Mouse (Mus musculus) heart, embryonic 16.5 days (tissue): ENCODE results near the gene Lpar2. TPM values are rescaled to one million over a fixed set of nuclear protein-coding genes. Genes with fewer than 3 reads are reported as not detected.

Source experiments
- ATAC-seq: fragments of 200-750 bp; cut with Nextera tagmentation; replicated peaks from 2 replicates; pipeline ENCODE4 v1.8.0; 2017; ENCODE audit warnings: moderate number of reproducible peaks; ENCODE audit not compliant: insufficient read depth, low FRiP score; ENCODE audit errors: extremely low read depth
- H3K27ac ChIP-seq: fragments of 300-500 bp; sonication (generic); 2 replicates; pipeline ENCODE4 v1.5.1; 2014; ENCODE audit warnings: mild to moderate bottlenecking, low read length, control low read depth, moderate library complexity
- H3K27me3 ChIP-seq: fragments of 300-500 bp; sonication (generic); 2 replicates; pipeline ENCODE4 v1.6.1; 2014; ENCODE audit warnings: low read length, mixed read lengths; ENCODE audit not compliant: control insufficient read depth, insufficient read depth
- H3K36me3 ChIP-seq: fragments of 300-500 bp; sonication (generic); 2 replicates; pipeline ENCODE4 v1.6.1; 2014; ENCODE audit not compliant: control insufficient read depth, insufficient read depth
- H3K4me1 ChIP-seq: fragments of 300-500 bp; sonication (generic); 2 replicates; pipeline ENCODE4 v1.6.1; 2014; ENCODE audit warnings: low read length, mixed read lengths; ENCODE audit not compliant: control insufficient read depth, insufficient read depth
- H3K4me2 ChIP-seq: fragments of 300-500 bp; sonication (generic); 2 replicates; pipeline ENCODE4 v1.6.1; 2014; ENCODE audit warnings: low read depth, mild to moderate bottlenecking, control low read depth, low read length
- H3K4me3 ChIP-seq: fragments of 300-500 bp; sonication (generic); 2 replicates; pipeline ENCODE4 v1.5.1; 2014; ENCODE audit warnings: mild to moderate bottlenecking, control low read depth, low read length
- H3K9ac ChIP-seq: fragments of 300-500 bp; sonication (generic); 2 replicates; pipeline ENCODE4 v1.6.1; 2014; ENCODE audit warnings: low read length, control low read depth
- H3K9me3 ChIP-seq: fragments of 300-500 bp; sonication (generic); replicated peaks from 2 replicates; pipeline ENCODE4 v1.6.1; 2016; ENCODE audit warnings: low read length; ENCODE audit not compliant: control insufficient read depth
- WGBS: fragments of 180-500 bp; shearing (Covaris S2); extraction: QIAGEN DNeasy Blood & Tissue Kit; methylation state at CpG from one replicate; pipeline ENCODE4 v1.1.7; 2014; 5-methylcytosine and 5-hydroxymethylcytosine counted together
- polyA plus RNA-seq: library from polyadenylated mRNA; unstranded; fragments of >200 nt; fragmentation: Nextera tagmentation; extraction: Ambion mirVana; gene quantifications from 2 replicates; pipeline ENCODE4 v1.2.1, GENCODE M21; 2015

Lpar2 gene
- polyA plus RNA-seq, 1 experiment from 2014 or later, result 0.21 TPM

DNA sequence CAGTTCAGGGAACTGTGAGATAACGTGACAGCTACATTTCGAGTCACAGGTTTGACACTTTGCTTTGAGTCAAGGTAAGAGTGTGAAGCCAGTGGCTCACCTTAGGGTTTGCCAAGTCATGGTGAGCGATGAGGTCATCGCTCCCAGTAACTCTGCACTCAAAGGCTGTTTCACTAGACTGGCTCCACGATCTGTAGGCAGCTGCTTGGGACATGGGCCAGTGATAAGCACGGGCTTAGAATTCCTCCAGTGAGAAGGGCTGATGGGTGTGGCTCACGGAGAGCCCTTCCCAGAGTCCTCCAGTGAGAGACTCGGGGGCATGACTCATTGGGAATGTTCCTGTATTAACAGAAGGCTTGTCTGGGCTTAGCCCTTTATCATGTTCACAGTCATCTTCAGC is 26.7 kb downstream of the Lpar2 start:
- Histone ChIP-seq H3K4me1 (peaks cover 6% of the 10 kb centered on the region), H3K9me3 (no peaks in the 10 kb centered on the region), H3K36me3 (no peaks in the 10 kb centered on the region), H3K27me3 (no peaks in the 10 kb centered on the region), H3K9ac (no peak overlapping the region), H3K4me2 (no peak overlapping the region), H3K4me3 (no peak overlapping the region), H3K27ac (peak overlapping the region; percentile 51)
- peak; percentile 89 for ATAC-seq
- WGBS, result 29% methylated on average over 8 of the region's 8 CpGs

DNA sequence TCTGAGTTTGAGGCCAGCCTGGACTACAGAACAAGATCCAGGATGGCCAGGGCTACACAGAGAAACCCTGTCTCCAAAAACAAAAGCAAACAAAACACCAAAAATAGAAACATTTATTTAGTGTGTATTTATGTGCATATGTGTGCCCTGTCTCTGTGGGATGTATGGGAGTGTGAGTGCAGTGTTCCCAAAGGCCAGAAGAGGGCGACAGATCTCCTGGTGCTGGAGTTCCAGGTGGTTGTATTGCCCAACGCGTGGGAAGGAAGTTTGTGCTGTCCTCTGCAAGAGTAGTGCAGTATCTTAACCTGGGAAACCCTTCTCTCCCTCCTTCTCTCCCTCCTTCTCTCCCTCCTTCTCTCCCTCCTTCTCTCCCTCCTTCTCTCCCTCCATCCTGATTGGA is 27.7 kb downstream of the Lpar2 start:
- Histone ChIP-seq H3K27ac (no peak overlapping the region), H3K27me3 (no peaks in the 10 kb centered on the region), H3K4me1 (peaks cover 6% of the 10 kb centered on the region), H3K36me3 (no peaks in the 10 kb centered on the region), H3K4me3 (no peak overlapping the region), H3K9ac (no peak overlapping the region), H3K9me3 (no peaks in the 10 kb centered on the region), H3K4me2 (no peak overlapping the region)
- WGBS, result 54% methylated on average over 3 of the region's 3 CpGs
- no peak for ATAC-seq

DNA sequence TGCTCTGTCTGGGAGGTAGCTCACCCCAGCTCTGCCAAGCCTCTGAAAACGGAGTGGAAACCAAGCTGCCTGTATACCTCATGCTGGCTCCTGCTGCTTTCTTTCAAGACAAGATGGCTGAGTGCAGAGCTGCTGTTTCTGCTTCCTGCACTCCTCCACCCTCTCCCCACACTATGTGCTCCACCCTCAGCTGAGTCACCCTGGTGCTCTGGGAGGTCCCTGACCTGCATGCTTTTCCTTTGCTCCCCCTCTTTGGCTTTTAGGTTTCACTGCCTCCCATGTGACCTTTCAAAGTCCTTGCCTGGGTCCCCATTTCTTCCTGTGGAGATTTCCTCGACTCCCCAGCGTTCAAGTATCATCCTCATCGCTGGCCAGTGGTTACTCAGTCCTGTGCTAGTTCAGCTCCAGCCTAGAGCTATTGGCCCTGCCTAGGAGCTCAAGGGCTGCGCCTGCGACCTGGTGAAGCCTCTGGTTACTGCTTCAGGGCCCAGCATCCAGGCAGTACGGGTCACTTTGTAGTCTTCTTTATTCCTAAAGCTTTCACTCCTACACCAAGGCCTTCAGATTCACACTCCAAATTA is 28.8 kb downstream of the Lpar2 start:
- 76% methylated on average over 7 of the region's 7 CpGs for WGBS
- Histone ChIP-seq H3K4me2 (no peak overlapping the region), H3K36me3 (no peaks in the 10 kb centered on the region), H3K4me1 (peaks cover 6% of the 10 kb centered on the region), H3K9ac (no peak overlapping the region), H3K27me3 (no peaks in the 10 kb centered on the region), H3K27ac (no peak overlapping the region), H3K9me3 (no peaks in the 10 kb centered on the region), H3K4me3 (no peak overlapping the region)
- ATAC-seq, result no peak

DNA sequence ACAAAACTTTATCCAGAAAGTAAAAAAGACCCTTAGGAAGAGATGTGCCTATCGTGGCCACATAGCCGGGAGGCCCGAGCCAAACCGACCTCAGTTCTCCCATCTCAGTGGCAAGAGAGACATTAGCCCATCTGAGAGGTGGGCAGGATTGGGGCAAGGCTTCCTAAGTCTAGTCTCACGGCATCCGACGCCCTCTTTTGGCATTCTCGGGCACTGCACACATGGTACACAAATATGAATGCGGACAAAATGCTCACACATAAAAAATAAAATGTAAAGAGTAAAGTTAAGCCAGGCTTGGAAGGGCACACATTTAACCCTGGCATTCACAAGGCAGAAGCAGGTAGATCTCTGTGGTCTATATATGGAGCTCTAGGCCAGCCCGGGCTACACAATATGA is 31.6 kb downstream of the Lpar2 start:
- no peaks in the 10 kb centered on the region for H3K36me3 ChIP-seq
- H3K27me3 ChIP-seq, result no peaks in the 10 kb centered on the region
- no peak overlapping the region for H3K9ac ChIP-seq
- no peak overlapping the region for H3K4me2 ChIP-seq
- H3K9me3 ChIP-seq, result no peaks in the 10 kb centered on the region
- no peak overlapping the region for H3K4me3 ChIP-seq
- H3K27ac ChIP-seq, result no peak overlapping the region
- no peak for ATAC-seq
- WGBS, result 88% methylated on average over 10 of the region's 10 CpGs
- H3K4me1 ChIP-seq, result peaks cover 1% of the 10 kb centered on the region

DNA sequence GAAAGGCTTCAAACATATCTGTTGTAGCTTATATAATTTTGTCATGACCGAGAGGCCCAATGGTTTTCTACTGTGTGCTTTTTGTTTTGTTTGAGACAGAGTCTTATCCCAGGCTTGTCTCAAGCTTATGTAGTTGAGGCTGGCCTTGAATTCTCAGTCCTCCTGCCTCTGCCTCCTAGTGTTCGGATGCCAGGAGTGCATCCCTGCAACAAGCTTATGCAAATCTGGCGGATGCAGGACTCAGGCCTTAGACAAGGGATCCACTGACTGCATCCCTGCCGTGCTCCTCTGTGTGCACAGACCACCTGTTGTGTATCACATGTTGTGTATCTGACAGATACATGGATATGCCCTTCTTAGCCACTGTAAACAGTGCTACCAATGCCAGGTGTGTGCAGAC is 38.6 kb downstream of the Lpar2 start:
- no peak for ATAC-seq

DNA sequence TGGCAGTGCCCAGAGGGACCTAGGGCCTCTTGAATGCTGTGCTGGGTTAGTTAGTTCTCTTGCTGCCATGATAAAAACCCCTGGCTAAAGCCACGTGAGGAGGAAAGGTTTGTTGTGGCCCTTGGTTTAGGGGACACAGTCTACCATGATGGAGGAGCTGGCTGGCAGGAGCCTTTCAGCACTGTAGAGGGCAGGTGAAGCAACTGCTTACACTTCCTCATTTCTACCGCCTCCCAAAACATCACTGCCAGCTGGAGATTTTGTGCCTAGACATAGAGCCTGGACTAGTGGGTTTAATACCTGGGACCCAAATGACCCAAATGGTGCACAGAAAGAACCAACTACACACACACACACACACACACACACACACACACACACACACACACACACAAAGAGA is 39.0 kb downstream of the Lpar2 start:
- no peaks in the 10 kb centered on the region for H3K36me3 ChIP-seq
- no peak overlapping the region for H3K27ac ChIP-seq
- no peaks in the 10 kb centered on the region for H3K9me3 ChIP-seq
- no peaks in the 10 kb centered on the region for H3K27me3 ChIP-seq
- no peak overlapping the region for H3K9ac ChIP-seq
- WGBS, result 72% methylated on average over 2 of the region's 2 CpGs
- no peak overlapping the region for H3K4me3 ChIP-seq
- H3K4me1 ChIP-seq, result no peaks in the 10 kb centered on the region
- no peak overlapping the region for H3K4me2 ChIP-seq
- ATAC-seq, result no peak

More for the DNA sequence above, 38.6 kb downstream of the Lpar2 start:
- Histone ChIP-seq H3K36me3 (no peaks in the 10 kb centered on the region), H3K9ac (no peak overlapping the region), H3K27ac (no peak overlapping the region), H3K27me3 (no peaks in the 10 kb centered on the region), H3K9me3 (no peaks in the 10 kb centered on the region), H3K4me3 (no peak overlapping the region), H3K4me1 (no peaks in the 10 kb centered on the region), H3K4me2 (no peak overlapping the region)
- WGBS, result 68% methylated on average over 4 of the region's 4 CpGs

DNA sequence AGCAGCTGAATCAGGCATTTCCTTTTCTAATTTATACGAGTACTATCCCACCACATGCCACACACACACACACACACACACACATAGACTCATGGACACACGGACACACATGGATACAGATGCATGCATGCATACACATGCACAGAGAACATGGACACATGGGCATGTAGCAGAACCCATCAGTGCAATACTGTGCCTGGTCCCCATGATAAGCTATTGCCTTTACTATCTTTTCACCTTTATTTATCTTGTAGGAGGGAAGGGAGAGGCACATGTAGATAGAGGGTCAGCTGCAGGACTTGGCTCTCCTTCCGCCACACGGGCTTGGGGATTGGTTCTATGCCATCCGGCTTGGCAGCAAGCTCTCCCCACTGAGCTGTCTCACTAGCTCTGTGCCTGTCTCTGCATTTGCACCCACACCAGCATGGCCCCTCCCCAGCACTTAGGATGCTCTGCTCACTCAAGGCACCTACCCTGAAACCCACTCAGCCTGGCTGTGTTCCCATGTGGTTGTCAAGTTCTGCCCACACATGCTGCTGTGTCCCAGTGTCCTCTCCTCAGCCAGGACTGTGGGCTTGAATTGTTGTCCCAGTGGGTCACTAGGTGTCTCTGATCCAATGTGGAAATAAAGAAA is 41.3 kb downstream of the Lpar2 start:
- WGBS, result 76% methylated on average over 5 of the region's 5 CpGs
- H3K9ac ChIP-seq, result no peak overlapping the region
- ATAC-seq, result no peak; the same call in 1 of the 2 replicates

DNA sequence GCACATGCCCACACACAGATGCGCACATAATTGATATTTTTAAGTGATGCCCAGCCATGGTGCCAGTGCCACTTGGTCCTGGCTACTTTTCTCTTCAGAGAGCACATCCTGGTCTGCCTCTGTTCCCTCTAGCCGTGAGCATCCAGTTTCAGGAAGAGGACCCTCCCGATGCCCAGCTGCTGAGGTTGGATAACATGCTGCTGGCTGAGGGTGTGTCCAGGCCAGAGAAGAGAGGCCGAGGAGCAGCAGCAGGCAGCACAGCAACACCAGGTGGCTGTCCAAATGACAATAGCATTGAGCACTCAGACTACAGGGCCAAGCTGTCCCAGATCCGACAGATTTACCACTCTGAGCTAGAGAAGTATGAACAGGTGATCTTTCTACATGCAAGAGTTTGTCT is 42.0 kb downstream of the Lpar2 start:
- Histone ChIP-seq H3K9me3 (no peaks in the 10 kb centered on the region), H3K36me3 (no peaks in the 10 kb centered on the region), H3K27ac (no peak overlapping the region), H3K4me3 (no peak overlapping the region), H3K27me3 (no peaks in the 10 kb centered on the region), H3K4me1 (no peaks in the 10 kb centered on the region; the same call in 1 of the 2 replicates), H3K9ac (no peak overlapping the region), H3K4me2 (no peak overlapping the region)
- no peak for ATAC-seq
- WGBS, result 74% methylated on average over 5 of the region's 5 CpGs

More for the DNA sequence above, 41.3 kb downstream of the Lpar2 start:
- Histone ChIP-seq H3K4me1 (no peaks in the 10 kb centered on the region; the same call in 1 of the 2 replicates), H3K9me3 (no peaks in the 10 kb centered on the region), H3K27me3 (no peaks in the 10 kb centered on the region), H3K36me3 (no peaks in the 10 kb centered on the region), H3K4me2 (no peak overlapping the region), H3K27ac (no peak overlapping the region), H3K4me3 (no peak overlapping the region)

DNA sequence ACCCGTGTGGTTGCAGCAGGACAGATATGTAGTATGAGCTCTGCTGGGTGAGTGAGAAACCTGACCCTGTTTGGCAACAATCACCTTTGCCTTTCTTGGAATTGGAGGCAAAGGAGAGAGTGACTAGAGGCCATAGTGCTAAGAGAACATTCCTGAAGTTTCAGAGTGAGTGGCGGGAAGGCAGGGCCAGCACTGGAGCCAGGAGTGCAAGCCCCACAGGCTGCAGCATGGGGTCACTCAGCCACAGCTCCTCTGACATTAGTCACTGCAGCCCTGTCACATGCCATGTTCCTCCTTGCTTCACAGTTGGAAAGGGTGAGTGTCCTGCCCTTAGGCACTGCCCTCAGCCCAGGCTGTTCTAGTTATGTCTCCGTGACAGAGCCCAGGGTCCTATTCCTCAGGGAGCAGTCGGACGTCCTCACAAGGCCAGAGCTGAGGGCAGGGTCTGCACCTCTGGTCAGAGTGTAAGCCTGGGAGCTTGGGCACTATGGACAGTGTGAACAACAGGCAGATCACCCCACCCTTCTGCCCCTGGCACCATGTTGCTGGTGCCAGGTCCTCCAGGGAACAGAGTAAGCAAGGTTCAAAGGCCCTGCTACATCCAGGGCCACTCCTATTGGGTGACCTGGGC is 45.6 kb downstream of the Lpar2 start:
- whole genome bisulfite sequencing, result 62% methylated on average over 5 of the region's 5 CpGs
- ATAC-seq, result no peak

More for the DNA sequence above, 45.6 kb downstream of the Lpar2 start:
- Histone ChIP-seq H3K4me1 (no peaks in the 10 kb centered on the region; the same call in 1 of the 2 replicates), H3K9me3 (no peaks in the 10 kb centered on the region), H3K36me3 (no peaks in the 10 kb centered on the region), H3K27me3 (no peaks in the 10 kb centered on the region), H3K4me2 (no peak overlapping the region), H3K9ac (no peak overlapping the region), H3K27ac (no peak overlapping the region), H3K4me3 (no peak overlapping the region)
